Mouse (Mus musculus): ENCODE results near the gene Pspn. TPM values are rescaled to one million over a fixed set of nuclear protein-coding genes. Genes with fewer than 3 reads are reported as not detected.

The Pspn gene
- total RNA-seq (2021): not detected
- long read RNA-seq, experiment 1: 0 reads
- long read RNA-seq, experiment 2: 0 reads

- TF ChIP-seq CTCF (IDR thresholded peaks at IDR 0.05): no peak
- Histone ChIP-seq H3K4me3 (no peak within 1 kb of the TSS), H3K27ac (no peak within 1 kb of the TSS)
- DNase-seq: no peak
- intact Hi-C loops (cut with DNase I): loop anchor here (10.0 kb wide), 1 partner anchor 245 kb away; the partner anchor contains the start of genes Gpr108 and Trip10
Measured at GRCm38 (mm10) chr17:56999968-57000609, at the start of gene Pspn. TSS of gene Pspn (minus strand) at chr17:57000018.

DNA sequence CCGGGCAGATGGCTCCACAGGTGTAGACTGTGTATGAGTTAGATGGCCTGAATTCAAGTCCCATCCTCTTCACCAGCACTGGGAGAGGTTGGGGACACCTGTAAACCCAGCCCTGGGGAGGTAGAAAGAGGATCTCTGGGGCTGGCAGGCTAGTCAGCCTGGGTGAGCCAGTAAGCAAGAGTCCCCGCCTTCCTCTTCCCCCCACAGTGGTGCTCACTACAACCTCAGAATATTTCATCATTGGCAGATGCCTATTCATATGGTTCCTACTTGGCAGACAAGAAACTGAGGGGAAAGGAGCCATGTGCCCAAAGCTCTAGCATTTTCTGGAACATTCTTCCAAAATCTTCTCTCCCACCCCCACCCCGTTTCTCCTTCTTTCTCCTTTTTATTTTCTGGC is 49.0 kb upstream of the Pspn start:
- intact Hi-C loops (cut with DNase I): no loop called here
- TF ChIP-seq CTCF (IDR thresholded peaks at IDR 0.05): no peak
- DNase-seq: no peak
- Histone ChIP-seq H3K27ac (no peak overlapping the region), H3K4me3 (no peak overlapping the region)

DNA sequence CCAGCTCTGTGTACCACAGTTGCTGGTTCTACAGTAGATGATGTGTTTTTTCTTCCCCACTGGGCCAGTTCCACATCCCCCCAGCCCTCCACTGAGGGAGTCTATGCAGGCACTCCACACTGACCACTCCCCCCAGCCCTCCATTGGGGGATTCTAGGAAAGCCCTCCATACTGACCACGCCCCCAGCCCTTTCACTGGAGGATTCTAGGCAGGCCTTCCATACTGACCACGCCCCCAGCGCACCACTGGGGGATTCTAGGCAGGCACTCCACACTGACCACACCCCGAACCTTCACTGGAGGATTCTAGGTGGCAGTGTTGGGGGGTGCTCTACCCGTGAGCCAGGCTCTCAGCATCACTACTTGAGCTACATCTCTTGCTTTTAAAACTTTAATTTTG is 47.6 kb upstream of the Pspn start:
- intact Hi-C loops (cut with DNase I): no loop called here
- no peak for TF ChIP-seq CTCF (IDR thresholded peaks at IDR 0.05)
- DNase-seq: no peak
- no peak overlapping the region for H3K27ac ChIP-seq
- no peak overlapping the region for H3K4me3 ChIP-seq

GRCm38 (mm10) chr17:57041554-57041953 is 41.7 kb upstream of the Pspn start, which contains the start of gene Slc25a41:
TSS of gene Slc25a41 (minus strand) at chr17:57041654.
- TF ChIP-seq CTCF (IDR thresholded peaks at IDR 0.05): no peak
- intact Hi-C loops (cut with DNase I): no loop called here
- no peak for DNase-seq

DNA sequence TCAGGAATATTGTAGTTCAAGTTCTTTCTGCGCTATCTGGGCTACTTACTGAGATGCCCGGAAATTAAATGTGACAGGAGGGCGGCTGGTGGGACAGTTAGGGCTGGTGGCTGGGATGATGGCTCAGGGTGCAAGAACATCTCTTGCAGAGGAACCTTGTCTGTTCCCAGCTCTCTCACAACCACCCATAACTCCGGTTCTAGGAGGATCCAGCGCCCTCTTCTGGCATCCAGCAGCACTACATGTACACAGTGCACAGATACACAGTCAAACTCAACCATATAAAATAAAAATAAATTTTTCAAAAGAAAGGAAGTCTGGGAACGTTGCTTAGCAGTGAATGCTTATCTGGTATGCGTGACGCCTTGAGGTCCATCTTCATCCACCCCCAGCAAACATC is 39.2 kb upstream of the Pspn start:
- intact Hi-C loops (cut with DNase I): no loop called here
- no peak overlapping the region for H3K4me3 ChIP-seq
- no peak for DNase-seq
- no peak overlapping the region for H3K27ac ChIP-seq
- peak; percentile 26; the same call in 1 of the 2 replicates for TF ChIP-seq CTCF (IDR thresholded peaks at IDR 0.05)

More at GRCm38 (mm10) chr17:57041554-57041953, 41.7 kb upstream of the Pspn start, which contains the start of gene Slc25a41:
- Histone ChIP-seq H3K27ac (no peak within 1 kb of the TSS), H3K4me3 (no peak within 1 kb of the TSS)

DNA sequence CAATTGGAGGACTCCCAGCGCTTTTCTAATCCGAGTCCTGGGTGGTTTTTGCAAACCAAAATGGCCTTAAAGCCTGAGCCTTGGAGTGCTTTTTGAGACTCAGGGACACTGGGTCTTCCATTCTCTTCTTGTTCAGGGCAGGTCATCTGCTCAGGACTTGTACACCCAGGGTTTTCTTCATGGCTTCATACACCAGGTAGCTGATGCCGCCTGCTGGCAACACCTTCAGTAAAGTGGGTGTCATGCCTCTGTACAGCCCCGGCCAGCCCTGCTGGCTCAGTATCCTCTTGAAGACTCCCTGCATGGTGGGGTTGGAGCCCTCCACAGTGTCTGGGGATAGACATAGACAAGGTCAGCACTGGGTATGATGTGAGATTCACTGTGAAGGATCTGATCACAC is 33.0 kb upstream of the Pspn start:
- DNase-seq: no peak
- Histone ChIP-seq H3K27ac (peak overlapping the region; percentile 90), H3K4me3 (no peak overlapping the region)
- intact Hi-C loops (cut with DNase I): loop anchor here (2.0 kb wide), 1 partner anchor 26 kb away; the partner anchor contains the start of genes Crb3 and Slc25a23
- no peak for TF ChIP-seq CTCF (IDR thresholded peaks at IDR 0.05)

- peak overlapping the region; percentile 70 for H3K4me3 ChIP-seq
- intact Hi-C loops (cut with DNase I): loop anchor here (2.0 kb wide), 1 partner anchor 27 kb away; the partner anchor contains the start of genes Crb3 and Slc25a23
- DNase-seq: peak; percentile 100
- peak overlapping the region; percentile 90 for H3K27ac ChIP-seq
- no peak for TF ChIP-seq CTCF (IDR thresholded peaks at IDR 0.05)
Measured at GRCm38 (mm10) chr17:57031661-57032420, 32.0 kb upstream of the Pspn start.

DNA sequence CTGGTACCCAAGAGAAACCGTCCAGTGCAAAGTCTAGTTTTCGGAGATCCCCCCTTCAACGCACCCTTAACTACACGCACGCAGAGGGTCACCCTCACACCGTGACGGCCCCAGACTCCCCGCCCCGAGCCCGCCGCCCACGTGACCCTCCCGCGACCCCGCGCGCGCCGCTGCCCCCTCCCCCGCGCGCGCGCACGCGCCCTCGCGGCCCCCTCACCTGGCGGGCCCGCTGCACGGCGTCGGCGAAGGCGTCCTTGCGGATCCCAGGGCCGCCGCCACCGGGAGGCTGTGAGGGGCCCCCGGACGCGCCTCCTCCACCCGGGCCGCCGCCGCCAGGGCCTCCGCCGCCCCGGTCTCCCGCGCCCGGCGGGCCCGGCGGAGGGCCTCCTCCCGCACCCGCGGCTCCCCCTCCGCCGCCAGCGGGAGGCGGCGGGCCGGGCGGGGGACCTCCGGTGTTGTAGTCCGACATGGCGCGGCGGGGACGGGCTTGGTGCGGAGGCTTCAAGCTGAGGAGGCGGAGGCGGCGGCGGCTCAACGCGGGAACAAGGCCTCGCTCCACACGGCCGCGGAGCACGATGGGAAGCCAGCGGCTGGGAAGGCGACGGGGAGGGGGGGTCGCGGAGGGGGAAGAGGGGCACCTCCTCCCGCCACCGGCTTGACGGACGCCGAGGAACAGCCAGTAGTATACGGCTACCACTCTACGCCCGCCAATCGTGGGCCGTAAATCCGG is 31.3 kb upstream of the Pspn start, which contains the start of gene Khsrp:
TSS of gene Khsrp (minus strand) at position 592 of the 730 bp plus-strand sequence.
- DNase-seq: peak; percentile 59
- H3K27ac ChIP-seq: peak within 1 kb of the TSS; percentile 90
- TF ChIP-seq CTCF (IDR thresholded peaks at IDR 0.05): no peak
- intact Hi-C loops (cut with DNase I): no loop called here
- peak within 1 kb of the TSS; percentile 84 for H3K4me3 ChIP-seq

- intact Hi-C loops (cut with DNase I): no loop called here
- TF ChIP-seq CTCF (IDR thresholded peaks at IDR 0.05): no peak
- Histone ChIP-seq H3K4me3 (peak overlapping the region; percentile 84), H3K27ac (peak overlapping the region; percentile 89)
- no peak for DNase-seq
Measured at GRCm38 (mm10) chr17:57029691-57030090, 29.9 kb upstream of the Pspn start.

DNA sequence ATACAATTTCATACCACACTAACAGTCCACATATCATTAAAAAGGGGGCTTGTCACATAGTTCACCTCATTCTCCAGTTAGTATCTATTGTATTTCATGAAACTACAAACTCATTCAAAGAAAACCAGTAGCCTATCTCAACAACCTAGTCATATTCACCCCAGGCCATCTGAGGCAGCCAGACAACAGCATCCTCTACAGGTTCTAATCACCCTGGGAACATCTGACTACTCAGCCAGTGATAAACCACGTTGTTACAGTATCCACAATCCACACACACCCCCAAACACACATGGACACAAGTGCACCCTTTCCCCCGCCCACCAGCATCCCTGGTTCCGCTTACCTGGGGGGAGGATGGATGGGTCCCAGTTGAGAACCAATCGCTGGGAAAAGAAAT is 27.7 kb upstream of the Pspn start:
- DNase-seq: no peak
- Histone ChIP-seq H3K27ac (no peak overlapping the region), H3K4me3 (no peak overlapping the region)
- intact Hi-C loops (cut with DNase I): loop anchor here (2.0 kb wide), 1 partner anchor 15 kb away; no protein-coding TSS in a partner anchor
- no peak for TF ChIP-seq CTCF (IDR thresholded peaks at IDR 0.05)

DNA sequence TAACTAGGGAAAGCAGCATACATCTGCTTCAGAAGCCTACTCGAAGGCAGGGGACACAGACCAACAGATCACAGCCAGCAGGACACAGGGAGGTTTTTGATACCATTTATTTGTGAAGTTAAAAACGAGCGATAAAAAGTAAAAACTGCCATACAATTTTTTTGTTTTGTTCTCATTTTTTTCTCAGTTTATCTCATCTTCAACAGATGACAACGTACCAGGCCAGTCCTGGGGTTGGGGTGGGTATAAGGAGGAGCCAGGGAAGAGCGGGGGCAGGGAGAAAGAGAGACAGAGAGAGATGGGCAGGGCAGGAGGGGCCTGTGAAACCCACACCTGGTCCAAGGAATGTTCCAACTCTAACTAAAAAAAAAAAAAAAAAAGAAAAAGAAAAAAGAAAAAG is 21.1 kb upstream of the Pspn start:
- intact Hi-C loops (cut with DNase I): no loop called here
- Histone ChIP-seq H3K27ac (no peak overlapping the region), H3K4me3 (no peak overlapping the region)
- DNase-seq: no peak
- TF ChIP-seq CTCF (IDR thresholded peaks at IDR 0.05): no peak

DNA sequence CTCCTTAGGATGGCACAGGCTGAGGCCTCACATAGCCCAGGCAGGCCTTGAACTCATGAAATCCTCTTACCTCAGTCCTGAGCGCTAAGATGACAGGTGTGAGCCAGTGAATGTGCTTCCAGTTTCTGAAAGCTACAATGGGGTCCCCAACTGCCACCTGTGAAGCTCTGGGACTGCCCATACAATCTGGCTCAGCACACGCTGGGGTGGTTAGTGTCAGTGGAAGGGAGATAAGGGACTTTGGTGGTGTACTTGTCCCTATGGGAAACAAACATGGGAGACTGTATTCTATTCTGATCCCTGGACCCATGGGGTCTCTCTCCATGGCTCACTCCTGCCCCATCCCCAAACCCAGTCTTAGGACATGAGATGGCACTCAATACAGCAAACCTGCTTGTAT is 19.9 kb upstream of the Pspn start:
- TF ChIP-seq CTCF (IDR thresholded peaks at IDR 0.05): no peak
- Histone ChIP-seq H3K27ac (no peak overlapping the region), H3K4me3 (no peak overlapping the region)
- DNase-seq: no peak
- intact Hi-C loops (cut with DNase I): no loop called here

Measured in gastrocnemius, adult 2 months (tissue).